24 mouse cellular contexts compared by ENCODE assay signal in genomic region chr12:40097023-40097422, GRCm38 (mm10). TPM values are rescaled to one million over a fixed set of nuclear protein-coding genes. Genes with fewer than 3 reads are reported as not detected.
DNase-seq lines count a peak whose midpoint lies in the region; ATAC-seq and TF ChIP-seq lines count a peak whose summit lies in the region.
"Had no signal": no experiment of that assay in that cellular context is flagged by ENCODE, and none has a peak within 500 bp of the region (broad histone marks: within the 10 kb centered on the region; RNA-seq: fewer than 3 reads in every experiment).

No protein-coding gene starts in this region.

- no peak for TF ChIP-seq CTCF in stomach, postnatal 0 days (IDR thresholded peaks at IDR 0.05; ENCODE audit: low read depth)
- TF ChIP-seq CTCF in intestine, postnatal 0 days (IDR thresholded peaks at IDR 0.05; ENCODE audit: low read depth): no peak

- no peaks in the 10 kb centered on the region for H3K36me3 ChIP-seq in stomach, embryonic 14.5 days (ENCODE audit: control insufficient read depth, insufficient read depth, low read length)
- no peaks in the 10 kb centered on the region for H3K36me3 ChIP-seq in stomach, postnatal 0 days (ENCODE audit: control insufficient read depth, insufficient read depth, low read length)
- H3K36me3 ChIP-seq in intestine, embryonic 15.5 days: no peaks in the 10 kb centered on the region
- no peaks in the 10 kb centered on the region for H3K36me3 ChIP-seq in intestine, postnatal 0 days (ENCODE audit: control insufficient read depth, insufficient read depth)
- H3K36me3 ChIP-seq in stomach, embryonic 16.5 days (ENCODE audit: control insufficient read depth, insufficient read depth, low read length): no peaks in the 10 kb centered on the region
- H3K36me3 ChIP-seq: embryonic facial prominence, embryonic 10.5 days; embryonic facial prominence, embryonic 12.5 days; forebrain, embryonic 10.5 days; forebrain, embryonic 12.5 days had no signal

- no peak overlapping the region for H3K4me3 ChIP-seq in stomach, embryonic 14.5 days (ENCODE audit: low read depth, low read length)
- no peak overlapping the region for H3K4me3 ChIP-seq in stomach, postnatal 0 days (ENCODE audit: low read depth, low read length)
- no peak overlapping the region for H3K4me3 ChIP-seq in intestine, embryonic 15.5 days (replicated peaks)
- H3K4me3 ChIP-seq in intestine, postnatal 0 days (ENCODE audit: low read depth, low read length): no peak overlapping the region
- H3K4me3 ChIP-seq in stomach, embryonic 16.5 days (replicated peaks; ENCODE audit: low read length): no peak overlapping the region
- H3K4me3 ChIP-seq: embryonic facial prominence, embryonic 10.5 days; embryonic facial prominence, embryonic 12.5 days; erythroblast, embryonic 14.5 days; forebrain, embryonic 10.5 days; forebrain, embryonic 12.5 days had no signal

- peak; percentile 37; the same call in 1 of the 2 replicates for ATAC-seq in stomach, embryonic 14.5 days (ENCODE audit: insufficient number of reproducible peaks, insufficient read depth, low FRiP score, low read depth)
- ATAC-seq in stomach, postnatal 0 days (ENCODE audit: low FRiP score, low TSS enrichment): no peak
- ATAC-seq in intestine, embryonic 15.5 days: peak; percentile 94
- ATAC-seq in intestine, postnatal 0 days: peak; percentile 87
- peak; percentile 29; the same call in 1 of the 2 replicates for ATAC-seq in stomach, embryonic 16.5 days (ENCODE audit: insufficient read depth, low FRiP score)
- no peak for ATAC-seq in erythroblast, adult 5-6 weeks (replicated peaks; ENCODE audit: low FRiP score, poor library complexity, severe bottlenecking)
- ATAC-seq: forebrain, embryonic 14.5 days; forebrain, embryonic 16.5 days had no signal

- 72% methylated on average over 5 of the region's 5 CpGs for WGBS in stomach, embryonic 14.5 days
- 62% methylated on average over 5 of the region's 5 CpGs for WGBS in stomach, postnatal 0 days
- 61% methylated on average over 5 of the region's 5 CpGs for WGBS in intestine, embryonic 15.5 days
- WGBS in intestine, postnatal 0 days: 33% methylated on average over 5 of the region's 5 CpGs
- WGBS in stomach, embryonic 16.5 days: 63% methylated on average over 5 of the region's 5 CpGs

- no peaks in the 10 kb centered on the region for H3K27me3 ChIP-seq in stomach, embryonic 14.5 days (ENCODE audit: control insufficient read depth, insufficient read depth, low read length)
- no peaks in the 10 kb centered on the region for H3K27me3 ChIP-seq in stomach, postnatal 0 days (ENCODE audit: control insufficient read depth, insufficient read depth, low read length)
- no peaks in the 10 kb centered on the region for H3K27me3 ChIP-seq in intestine, embryonic 15.5 days (replicated peaks)
- H3K27me3 ChIP-seq in intestine, postnatal 0 days (replicated peaks; ENCODE audit: control insufficient read depth, insufficient read depth, low read length): no peaks in the 10 kb centered on the region
- no peaks in the 10 kb centered on the region for H3K27me3 ChIP-seq in stomach, embryonic 16.5 days (ENCODE audit: control insufficient read depth, insufficient read depth, low read length)
- H3K27me3 ChIP-seq: embryonic facial prominence, embryonic 12.5 days; forebrain, embryonic 12.5 days had no signal

- no peak overlapping the region for H3K4me2 ChIP-seq in stomach, embryonic 14.5 days (replicated peaks; ENCODE audit: low read depth, low read length)
- H3K4me2 ChIP-seq in stomach, postnatal 0 days (replicated peaks; ENCODE audit: low read depth): no peak overlapping the region
- H3K4me2 ChIP-seq in intestine, embryonic 15.5 days (replicated peaks): no peak overlapping the region
- H3K4me2 ChIP-seq in intestine, postnatal 0 days (replicated peaks; ENCODE audit: low read depth): no peak overlapping the region
- no peak overlapping the region for H3K4me2 ChIP-seq in stomach, embryonic 16.5 days (ENCODE audit: low read depth, low read length)
- H3K4me2 ChIP-seq: embryonic facial prominence, embryonic 12.5 days; forebrain, embryonic 12.5 days had no signal

- H3K9me3 ChIP-seq in stomach, embryonic 14.5 days (ENCODE audit: control insufficient read depth, low read depth, low read length): no peaks in the 10 kb centered on the region
- H3K9me3 ChIP-seq in stomach, postnatal 0 days (ENCODE audit: control insufficient read depth, low read length): no peaks in the 10 kb centered on the region
- H3K9me3 ChIP-seq in intestine, embryonic 15.5 days: no peaks in the 10 kb centered on the region
- H3K9me3 ChIP-seq in intestine, postnatal 0 days (ENCODE audit: control insufficient read depth): no peaks in the 10 kb centered on the region
- no peaks in the 10 kb centered on the region for H3K9me3 ChIP-seq in stomach, embryonic 16.5 days (replicated peaks; ENCODE audit: control insufficient read depth, low read length)
- H3K9me3 ChIP-seq: embryonic facial prominence, embryonic 10.5 days; embryonic facial prominence, embryonic 12.5 days; forebrain, embryonic 10.5 days; forebrain, embryonic 12.5 days had no signal

- H3K9ac ChIP-seq in stomach, embryonic 14.5 days (replicated peaks; ENCODE audit: low read depth, low read length): no peak overlapping the region
- no peak overlapping the region for H3K9ac ChIP-seq in stomach, postnatal 0 days (ENCODE audit: low read length)
- H3K9ac ChIP-seq in intestine, embryonic 15.5 days: no peak overlapping the region
- no peak overlapping the region for H3K9ac ChIP-seq in intestine, postnatal 0 days (ENCODE audit: low read depth, low read length)
- no peak overlapping the region for H3K9ac ChIP-seq in stomach, embryonic 16.5 days (ENCODE audit: low read length)
- H3K9ac ChIP-seq: embryonic facial prominence, embryonic 12.5 days; forebrain, embryonic 12.5 days had no signal

- DNase-seq in stomach, postnatal 0 days (ENCODE audit: low spot score): no peak
- DNase-seq in gastrocnemius, postnatal 10 days: no peak
- DNase-seq in right cerebral cortex, postnatal 4 days: no peak
- DNase-seq: adrenal gland, adult 2 months; adrenal gland, postnatal 10 days; adrenal gland, postnatal 25 days; cerebellum, adult 11 months; cerebellum, adult 18-20 months; cerebellum, adult 8-10 months; cerebellum, adult 9-11 months; cerebellum, postnatal 25 days had no signal

- no peak overlapping the region for H3K27ac ChIP-seq in stomach, embryonic 14.5 days (ENCODE audit: low read length)
- H3K27ac ChIP-seq in stomach, postnatal 0 days (replicated peaks): no peak overlapping the region
- H3K27ac ChIP-seq in intestine, embryonic 15.5 days: no peak overlapping the region
- H3K27ac ChIP-seq in intestine, postnatal 0 days (ENCODE audit: low read depth, low read length): no peak overlapping the region
- H3K27ac ChIP-seq in stomach, embryonic 16.5 days (ENCODE audit: low read length): no peak overlapping the region
- H3K27ac ChIP-seq: embryonic facial prominence, embryonic 10.5 days; embryonic facial prominence, embryonic 12.5 days; forebrain, embryonic 10.5 days; forebrain, embryonic 12.5 days had no signal

- H3K4me1 ChIP-seq in stomach, embryonic 14.5 days (ENCODE audit: control insufficient read depth, insufficient read depth, low read length): no peaks in the 10 kb centered on the region
- H3K4me1 ChIP-seq in stomach, postnatal 0 days (replicated peaks; ENCODE audit: control insufficient read depth, insufficient read depth): no peaks in the 10 kb centered on the region
- no peaks in the 10 kb centered on the region for H3K4me1 ChIP-seq in intestine, embryonic 15.5 days (replicated peaks)
- no peaks in the 10 kb centered on the region for H3K4me1 ChIP-seq in intestine, postnatal 0 days (replicated peaks; ENCODE audit: control insufficient read depth, insufficient read depth, low read length)
- no peaks in the 10 kb centered on the region for H3K4me1 ChIP-seq in stomach, embryonic 16.5 days (ENCODE audit: control insufficient read depth, insufficient read depth, low read length)
- H3K4me1 ChIP-seq: embryonic facial prominence, embryonic 10.5 days; embryonic facial prominence, embryonic 12.5 days; forebrain, embryonic 10.5 days; forebrain, embryonic 12.5 days had no signal

- no peak for TF ChIP-seq EP300 in stomach, postnatal 0 days (optimal IDR thresholded peaks at IDR 0.05)

RNA-seq across cellular contexts. Expression of gene Scin, which starts 37.0 kb away (rescaled TPM):
- 3.9 and 5.2 TPM in 2 replicates for polyA plus RNA-seq in stomach, embryonic 14.5 days (2014; fragmentation: Nextera tagmentation; extraction: Ambion mirVana)
- polyA plus RNA-seq in stomach, postnatal 0 days (2015; fragmentation: Nextera tagmentation; extraction: Ambion mirVana): 0.24 and 0.27 TPM in 2 replicates
- 43.7 and 46.1 TPM in 2 replicates for polyA plus RNA-seq in intestine, embryonic 15.5 days (2015; fragmentation: Nextera tagmentation; extraction: Ambion mirVana)
- 29.2 and 29.3 TPM in 2 replicates for polyA plus RNA-seq in intestine, postnatal 0 days (2015; fragmentation: Nextera tagmentation; extraction: Ambion mirVana)
- polyA plus RNA-seq in stomach, embryonic 16.5 days (2015; fragmentation: Nextera tagmentation; extraction: Ambion mirVana): 7.5 and 9.6 TPM in 2 replicates
- total RNA-seq in gastrocnemius, postnatal 10 days (2021): 1 to 10 TPM in 1 of 2 experiments, under 1 TPM in 1; 0.82 to 1.3 TPM
- 2.1 and 2.3 TPM in 2 replicates for total RNA-seq in erythroblast, adult 5-6 weeks (2015; ENCODE audit: low replicate concordance)
- total RNA-seq in erythroblast, adult 5-6 weeks (2017; ENCODE audit: low replicate concordance): 0.94 and 0.98 TPM in 2 replicates
- polyA plus RNA-seq: C2C12; embryonic facial prominence, embryonic 10.5 days; forebrain, embryonic 10.5 days; forebrain, embryonic 14.5 days; forebrain, embryonic 16.5 days had no signal

RNA-seq across cellular contexts. Expression of gene Arl4a, which starts 59.2 kb away (rescaled TPM):
- 45.3 and 46.0 TPM in 2 replicates for polyA plus RNA-seq in stomach, embryonic 14.5 days (2014; fragmentation: Nextera tagmentation; extraction: Ambion mirVana)
- polyA plus RNA-seq in stomach, postnatal 0 days (2015; fragmentation: Nextera tagmentation; extraction: Ambion mirVana): 38.3 and 38.5 TPM in 2 replicates
- 67.9 and 74.1 TPM in 2 replicates for polyA plus RNA-seq in intestine, embryonic 15.5 days (2015; fragmentation: Nextera tagmentation; extraction: Ambion mirVana)
- polyA plus RNA-seq in intestine, postnatal 0 days (2015; fragmentation: Nextera tagmentation; extraction: Ambion mirVana): 113 and 115 TPM in 2 replicates
- polyA plus RNA-seq in stomach, embryonic 16.5 days (2015; fragmentation: Nextera tagmentation; extraction: Ambion mirVana): 39.3 and 49.3 TPM in 2 replicates
- 10 to 100 TPM; 22.0 to 23.3 TPM for total RNA-seq in gastrocnemius, postnatal 10 days (2021)
- total RNA-seq in erythroblast, adult 5-6 weeks (2015; ENCODE audit: low replicate concordance): 567 and 568 TPM in 2 replicates
- 331 and 428 TPM in 2 replicates for total RNA-seq in erythroblast, adult 5-6 weeks (2017; ENCODE audit: low replicate concordance)

Comparison
In these comparisons a context has a peak if more than half of its experiments do, and no peak if none do; other contexts are left out.
1. ATAC-seq: peak in stomach, embryonic 14.5 days (single experiment), intestine, embryonic 15.5 days (single experiment), intestine, postnatal 0 days (single experiment) and stomach, embryonic 16.5 days (single experiment); none in stomach, postnatal 0 days (single experiment) and erythroblast, adult 5-6 weeks (single experiment).